11 mouse cellular contexts compared by ENCODE assay signal in the genomic region with DNA sequence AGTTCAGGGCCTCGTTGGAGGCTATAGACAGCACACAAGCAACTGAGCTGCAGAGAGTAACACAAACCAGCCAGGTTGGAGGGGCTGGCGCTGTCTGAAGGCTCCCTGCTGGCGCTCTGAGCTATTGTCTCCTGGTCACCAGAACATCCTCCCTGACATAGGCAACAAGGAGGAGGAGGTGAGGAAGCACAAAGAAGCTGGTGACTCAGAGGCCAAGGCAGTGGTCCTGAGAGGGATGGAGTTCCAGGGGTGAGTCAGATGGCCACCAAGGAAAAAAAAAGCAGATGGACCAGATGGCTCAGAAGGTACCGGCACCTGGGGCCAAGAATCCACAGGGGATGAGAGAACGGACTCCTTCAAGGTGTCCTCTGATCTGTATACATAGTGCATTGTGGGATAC. TPM values are rescaled to one million over a fixed set of nuclear protein-coding genes. Genes with fewer than 3 reads are reported as not detected.
DNase-seq lines count a peak whose midpoint lies in the region; ATAC-seq lines count a peak whose summit lies in the region.
"Had no signal": no experiment of that assay in that cellular context is flagged by ENCODE, and none has a peak within 500 bp of the region (broad histone marks: within the 10 kb centered on the region; RNA-seq: fewer than 3 reads in every experiment).

No protein-coding gene starts in this region.

- peak; percentile 86; the same call in 1 of the 2 replicates for ATAC-seq in cerebellum, adult (ENCODE audit: insufficient number of reproducible peaks, low FRiP score, low TSS enrichment)
- ATAC-seq: inflammation-experienced regulatory T-cells, adult 6 months; lung, postnatal 0 days had no signal

- DNase-seq in cerebellum, postnatal 4 days (ENCODE audit: low spot score in 2 of 2) = no peak
- DNase-seq in 3134 (ENCODE audit: extremely low read depth, insufficient read length, low spot score) = peak; percentile 31
- peak; percentile 77 for DNase-seq in cerebellum, adult 11-12 months
- DNase-seq in cerebellum, postnatal 10 days = peak; percentile 83
- DNase-seq in heart, adult 8-10 months (ENCODE audit: low spot score) = no peak
- no peak for DNase-seq in urinary bladder, postnatal 10 days (ENCODE audit: low spot score)
- no peak for DNase-seq in spleen, postnatal 4 days (ENCODE audit: low spot score in 2 of 2)
- DNase-seq: layer of hippocampus, adult 9-11 months had no signal

RNA-seq across cellular contexts. Expression of a gene that starts 20.9 kb away (rescaled TPM):
- total RNA-seq in heart, adult 8-10 months (2022) = 10 to 100 TPM in 2 of 4 experiments, 1 to 10 TPM in 2; 7.5 to 12.3 (median 9.8) TPM

RNA-seq across cellular contexts. Expression of a gene that starts 34.0 kb away (rescaled TPM):
- total RNA-seq in heart, adult 8-10 months (2022) = 10 to 100 TPM; 10.5 to 15.0 (median 12.5) TPM

RNA-seq across cellular contexts. Expression of a gene that starts 41.6 kb away (rescaled TPM):
- total RNA-seq in heart, adult 8-10 months (2022) = 100 to 1,000 TPM; 165 to 232 (median 189) TPM

RNA-seq across cellular contexts. Expression of a gene that starts 54.2 kb away (rescaled TPM):
- 1 to 10 TPM; 6.6 to 8.0 (median 7.2) TPM for total RNA-seq in heart, adult 8-10 months (2022)

Comparison
In these comparisons a context has a peak if more than half of its experiments do, and no peak if none do; other contexts are left out.
1. DNase-seq: peak in 3134 (single experiment), cerebellum, adult 11-12 months (single experiment) and cerebellum, postnatal 10 days (2 of 2); none in cerebellum, postnatal 4 days (0 of 2), heart, adult 8-10 months (single experiment), urinary bladder, postnatal 10 days (single experiment) and spleen, postnatal 4 days (0 of 2).